Mouse (Mus musculus): ENCODE data around the gene Katnbl1. TPM values are rescaled to one million over a fixed set of nuclear protein-coding genes. Genes with fewer than 3 reads are reported as not detected.

Gene Katnbl1
- polyA plus RNA-seq (2012): 0.14 and 0.29 TPM in 2 replicates

DNA sequence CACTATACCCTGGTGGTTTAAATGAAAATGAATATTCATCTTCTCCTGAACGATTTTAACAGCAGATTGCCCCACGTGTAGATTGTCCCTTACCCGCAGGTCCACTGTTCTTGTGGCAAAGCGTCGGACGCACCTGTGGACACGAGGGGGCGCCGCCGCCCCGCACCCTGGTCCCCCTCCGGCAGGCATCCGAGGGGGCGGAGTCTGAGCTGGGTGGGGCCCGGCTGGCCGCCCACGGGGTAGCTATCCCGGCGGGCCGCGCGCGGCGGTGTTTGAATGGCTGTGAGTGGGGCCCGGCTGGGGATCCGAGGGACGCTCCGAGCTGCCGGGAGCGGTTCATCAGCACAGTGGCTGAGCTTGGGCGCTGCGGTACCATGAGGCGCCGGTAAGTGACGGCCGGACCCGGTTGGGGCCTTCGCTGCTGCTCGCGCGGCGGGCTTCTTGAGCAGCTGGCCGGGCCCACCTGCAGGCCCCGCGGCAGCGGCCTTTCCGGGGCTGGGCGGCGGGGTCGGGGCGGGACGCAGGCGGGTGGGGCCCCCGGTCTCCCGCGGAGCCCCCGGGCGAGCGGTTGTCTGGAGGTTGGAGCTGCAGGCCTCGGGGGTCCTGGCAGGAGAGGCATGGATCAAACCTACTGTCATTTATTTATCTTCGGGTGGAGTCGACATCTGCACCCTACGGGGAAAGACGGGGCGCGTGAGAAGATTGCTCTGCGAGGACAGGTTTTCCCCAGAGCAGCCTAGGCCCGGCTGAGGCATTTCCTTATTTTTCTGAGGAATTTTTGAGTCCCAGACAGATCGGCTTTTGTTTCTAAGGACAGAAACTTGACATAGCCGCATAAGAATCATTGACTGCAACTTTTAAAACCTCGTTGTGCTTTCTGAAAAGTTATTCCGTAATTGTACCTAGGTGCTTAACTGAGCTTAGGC lies at the start of gene Katnbl1:
Gene Katnbl1, plus strand, starts transcription at position 239 of the 926 bp plus-strand sequence.
- H3K36me3 ChIP-seq (ENCODE audit: control insufficient read depth): peaks cover 12% of the 10 kb centered on the region
- H3K4me3 ChIP-seq (replicated peaks): peak within 1 kb of the TSS; percentile 92
- TF ChIP-seq GATA1 (IDR thresholded peaks at IDR 0.05; ENCODE audit: low read length): no peak
- no peak for TF ChIP-seq TAL1 (IDR thresholded peaks at IDR 0.05; ENCODE audit: low read length)
- peaks cover 7% of the 10 kb centered on the region for H3K27me3 ChIP-seq (ENCODE audit: control insufficient read depth)
- H3K9me3 ChIP-seq (ENCODE audit: control insufficient read depth, low read length): no peaks in the 10 kb centered on the region
- H3K4me1 ChIP-seq (ENCODE audit: control insufficient read depth): peaks cover 39% of the 10 kb centered on the region

DNA sequence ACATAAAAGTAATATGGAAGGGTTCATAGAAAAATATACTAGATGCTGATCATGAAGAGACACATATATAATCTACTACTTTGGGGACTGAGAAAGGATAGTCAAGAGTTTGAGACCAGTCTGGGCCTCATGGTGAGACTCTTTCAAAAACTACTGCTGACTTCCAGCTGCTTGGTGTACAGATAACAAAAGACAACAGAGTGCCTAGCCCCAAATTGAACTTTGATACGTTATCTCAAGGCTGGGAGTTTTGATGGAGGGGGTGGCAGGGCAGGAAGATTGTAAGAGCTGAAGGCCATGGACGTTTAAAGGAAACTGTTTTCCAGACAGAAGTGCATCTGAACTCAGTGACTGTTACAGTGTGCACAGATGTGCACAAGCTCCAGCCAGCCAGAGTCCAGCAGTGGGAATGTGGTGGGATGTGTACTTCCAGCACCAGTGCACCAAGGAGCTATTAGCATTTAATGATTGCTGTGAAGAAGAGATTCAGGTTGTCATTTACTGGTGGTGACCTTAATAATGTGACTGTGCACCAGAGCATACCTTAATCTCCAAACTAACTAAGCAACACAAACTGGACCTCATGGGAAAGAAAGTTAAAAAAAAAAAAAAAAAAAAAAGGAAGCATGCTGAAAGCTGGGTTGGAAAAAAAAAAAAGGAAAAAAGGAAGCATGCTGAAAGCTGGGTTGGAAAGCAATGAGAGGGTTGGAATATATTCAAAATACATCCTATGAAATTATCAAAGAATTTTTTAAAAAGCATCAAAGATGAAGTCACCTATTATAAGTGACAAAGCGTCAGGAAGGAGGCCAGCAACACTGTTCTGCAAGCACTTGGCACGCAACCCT lies 46.7 kb upstream of the Katnbl1 start:
- H3K4me3 ChIP-seq (replicated peaks): no peak overlapping the region
- TF ChIP-seq GATA1 (IDR thresholded peaks at IDR 0.05; ENCODE audit: low read length) (no peak), TAL1 (IDR thresholded peaks at IDR 0.05; ENCODE audit: low read length) (no peak)
- no peaks in the 10 kb centered on the region for H3K9me3 ChIP-seq (ENCODE audit: control insufficient read depth, low read length)
- no peaks in the 10 kb centered on the region for H3K27me3 ChIP-seq (ENCODE audit: control insufficient read depth)
- peaks cover 39% of the 10 kb centered on the region for H3K4me1 ChIP-seq (ENCODE audit: control insufficient read depth)
- peaks cover 44% of the 10 kb centered on the region for H3K36me3 ChIP-seq (ENCODE audit: control insufficient read depth)

DNA sequence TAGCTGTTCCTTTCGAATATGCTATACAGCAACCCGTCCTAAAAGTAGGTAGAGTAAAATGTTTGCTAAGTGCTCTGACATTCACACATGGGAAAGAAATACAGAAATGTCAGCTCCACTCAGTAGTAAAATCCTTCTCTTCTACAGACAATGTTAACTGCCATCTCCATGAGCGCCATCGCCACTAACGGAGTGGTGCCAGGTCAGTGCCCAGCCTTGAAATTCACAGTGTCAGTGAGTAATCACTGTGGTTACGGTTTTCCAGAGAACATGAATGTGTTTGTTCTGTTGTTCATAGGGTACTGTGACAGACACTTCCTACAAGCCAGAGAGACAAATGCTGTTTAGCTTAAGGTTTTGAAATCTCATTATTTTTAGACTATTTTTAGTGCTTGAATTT lies 41.8 kb upstream of the Katnbl1 start:
- Histone ChIP-seq H3K9me3 (ENCODE audit: control insufficient read depth, low read length) (no peaks in the 10 kb centered on the region), H3K4me1 (ENCODE audit: control insufficient read depth) (peaks cover 7% of the 10 kb centered on the region), H3K36me3 (ENCODE audit: control insufficient read depth) (peaks cover 73% of the 10 kb centered on the region), H3K4me3 (replicated peaks) (no peak overlapping the region), H3K27me3 (ENCODE audit: control insufficient read depth) (no peaks in the 10 kb centered on the region)
- TF ChIP-seq GATA1 (IDR thresholded peaks at IDR 0.05; ENCODE audit: low read length): no peak
- no peak for TF ChIP-seq TAL1 (IDR thresholded peaks at IDR 0.05; ENCODE audit: low read length)

DNA sequence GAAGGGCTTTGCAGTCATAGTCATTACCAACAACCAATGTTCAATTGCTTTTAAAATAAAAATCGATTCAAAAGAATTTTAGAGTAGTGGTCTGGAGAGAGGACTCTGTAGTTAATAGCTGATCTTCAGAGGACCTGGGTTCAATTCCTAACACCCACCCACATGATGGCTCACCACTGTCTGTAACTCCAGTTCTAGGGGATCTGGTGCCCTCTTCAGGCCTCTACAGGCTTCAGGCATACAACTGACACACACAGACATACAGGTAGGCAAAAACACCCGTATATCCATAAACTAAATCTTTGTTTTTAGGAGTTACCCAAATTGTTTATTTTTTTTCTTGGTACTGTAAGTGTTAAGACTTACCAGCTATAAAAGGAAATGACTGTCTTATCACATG lies 39.3 kb upstream of the Katnbl1 start:
- Histone ChIP-seq H3K9me3 (ENCODE audit: control insufficient read depth, low read length) (no peaks in the 10 kb centered on the region), H3K27me3 (ENCODE audit: control insufficient read depth) (no peaks in the 10 kb centered on the region), H3K36me3 (ENCODE audit: control insufficient read depth) (peaks cover 73% of the 10 kb centered on the region), H3K4me3 (replicated peaks) (no peak overlapping the region), H3K4me1 (ENCODE audit: control insufficient read depth) (peaks cover 3% of the 10 kb centered on the region; the same call in 1 of the 2 replicates)
- TF ChIP-seq TAL1 (IDR thresholded peaks at IDR 0.05; ENCODE audit: low read length): no peak
- no peak for TF ChIP-seq GATA1 (IDR thresholded peaks at IDR 0.05; ENCODE audit: low read length)

DNA sequence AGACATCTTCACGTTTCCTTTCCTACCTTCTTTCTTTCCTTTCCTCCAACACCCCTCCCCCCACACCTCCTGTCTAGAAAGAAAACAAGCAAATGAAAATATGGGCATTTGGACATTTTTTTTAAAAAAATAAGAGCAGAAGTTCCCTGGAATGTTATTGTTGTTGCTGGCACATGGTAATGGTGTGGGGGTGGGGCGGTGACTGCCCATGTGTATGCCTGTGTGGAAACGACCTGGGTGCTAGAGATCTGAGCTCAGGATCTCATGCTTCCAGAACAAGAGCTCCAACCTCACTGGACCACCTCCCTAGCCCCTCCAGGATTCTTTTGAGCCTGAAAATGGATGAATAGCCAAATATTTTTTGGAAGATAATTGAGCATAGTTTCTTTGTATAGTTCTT lies 37.9 kb upstream of the Katnbl1 start:
- Histone ChIP-seq H3K27me3 (ENCODE audit: control insufficient read depth) (no peaks in the 10 kb centered on the region), H3K36me3 (ENCODE audit: control insufficient read depth) (peaks cover 75% of the 10 kb centered on the region), H3K4me1 (ENCODE audit: control insufficient read depth) (peaks cover 3% of the 10 kb centered on the region; the same call in 1 of the 2 replicates), H3K9me3 (ENCODE audit: control insufficient read depth, low read length) (no peaks in the 10 kb centered on the region), H3K4me3 (replicated peaks) (no peak overlapping the region)
- no peak for TF ChIP-seq TAL1 (IDR thresholded peaks at IDR 0.05; ENCODE audit: low read length)
- TF ChIP-seq GATA1 (IDR thresholded peaks at IDR 0.05; ENCODE audit: low read length): no peak

DNA sequence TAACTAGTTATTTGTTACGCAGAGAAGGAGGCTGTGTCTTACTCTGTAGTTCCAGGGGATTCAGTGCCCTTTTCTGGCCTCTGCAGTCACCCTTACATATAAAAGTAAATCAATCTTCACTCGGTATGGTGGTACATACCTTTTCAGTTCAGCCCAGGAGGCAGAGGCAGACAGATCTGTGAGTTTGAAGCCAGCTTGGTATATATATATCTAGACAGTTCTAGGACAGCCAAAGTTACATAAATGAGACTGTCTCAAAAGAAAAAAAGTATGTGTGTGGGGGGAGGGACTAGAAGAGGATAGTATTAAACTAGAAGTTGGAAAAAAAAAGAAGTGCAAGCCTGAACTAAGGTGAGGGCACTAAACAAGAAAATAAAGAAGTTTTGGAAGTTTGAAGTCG lies 30.8 kb upstream of the Katnbl1 start:
- TF ChIP-seq GATA1 (IDR thresholded peaks at IDR 0.05; ENCODE audit: low read length): no peak
- TF ChIP-seq TAL1 (IDR thresholded peaks at IDR 0.05; ENCODE audit: low read length): no peak
- no peaks in the 10 kb centered on the region for H3K4me1 ChIP-seq (ENCODE audit: control insufficient read depth)
- H3K9me3 ChIP-seq (ENCODE audit: control insufficient read depth, low read length): no peaks in the 10 kb centered on the region
- H3K27me3 ChIP-seq (ENCODE audit: control insufficient read depth): no peaks in the 10 kb centered on the region
- peaks cover 78% of the 10 kb centered on the region for H3K36me3 ChIP-seq (ENCODE audit: control insufficient read depth)
- no peak overlapping the region for H3K4me3 ChIP-seq (replicated peaks)

DNA sequence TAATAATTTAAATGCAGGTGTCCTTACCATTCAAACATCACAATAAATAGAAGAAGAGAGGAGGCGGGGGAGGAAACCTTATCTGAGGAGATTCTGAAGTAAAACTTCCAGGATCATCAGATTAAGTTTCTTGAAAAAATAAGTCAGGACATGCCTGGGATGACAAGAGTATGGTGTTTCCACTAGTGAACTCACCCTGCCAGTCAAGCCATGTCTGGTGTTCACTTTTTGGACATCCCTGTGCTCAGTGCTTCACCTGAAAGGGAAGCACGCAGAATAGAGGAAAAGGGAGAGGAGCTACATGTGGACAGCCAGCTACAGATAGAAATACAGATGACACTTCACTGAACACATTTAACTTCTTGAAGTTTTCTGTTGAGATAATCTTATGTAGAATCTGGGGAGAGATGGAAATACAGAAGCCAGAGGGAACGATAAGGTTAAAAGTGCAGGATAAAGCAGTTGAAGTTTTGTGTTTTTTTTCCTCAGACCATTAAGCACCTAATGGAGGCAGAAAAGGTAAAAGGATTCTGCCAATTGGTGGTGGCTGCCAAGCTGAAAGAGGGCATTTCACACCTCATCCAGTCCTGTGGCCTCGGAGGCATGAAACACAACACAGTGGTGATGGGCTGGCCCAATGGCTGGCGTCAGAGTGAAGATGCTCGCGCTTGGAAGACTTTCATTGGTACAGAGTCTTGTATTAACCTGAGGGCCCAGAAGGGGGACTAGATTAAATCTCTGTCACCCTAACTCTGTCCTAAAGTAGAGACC lies 25.1 kb upstream of the Katnbl1 start:
- Histone ChIP-seq H3K9me3 (ENCODE audit: control insufficient read depth, low read length) (no peaks in the 10 kb centered on the region), H3K4me1 (ENCODE audit: control insufficient read depth) (no peaks in the 10 kb centered on the region), H3K4me3 (replicated peaks) (no peak overlapping the region), H3K36me3 (ENCODE audit: control insufficient read depth) (peaks cover 91% of the 10 kb centered on the region), H3K27me3 (ENCODE audit: control insufficient read depth) (no peaks in the 10 kb centered on the region)
- no peak for TF ChIP-seq TAL1 (IDR thresholded peaks at IDR 0.05; ENCODE audit: low read length)
- no peak for TF ChIP-seq GATA1 (IDR thresholded peaks at IDR 0.05; ENCODE audit: low read length)

DNA sequence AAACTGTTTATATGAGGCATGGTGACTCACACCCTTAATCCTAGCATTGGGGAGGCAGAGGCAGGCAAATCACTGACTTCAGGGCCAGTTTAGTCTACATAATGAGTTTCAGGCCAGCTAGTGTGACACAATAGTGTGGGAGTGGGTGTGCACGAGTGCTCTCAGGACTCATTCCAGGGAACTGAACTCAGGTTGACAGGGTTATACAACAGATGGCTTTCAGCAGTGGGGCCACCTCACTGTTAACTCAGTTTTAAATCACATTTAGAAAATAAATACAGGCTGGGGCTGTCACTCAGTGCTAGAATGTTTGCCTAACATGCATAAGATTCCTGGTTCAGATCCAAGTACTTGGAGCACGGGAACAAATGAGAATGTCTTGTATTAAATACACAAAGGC lies 19.4 kb upstream of the Katnbl1 start:
- H3K36me3 ChIP-seq (ENCODE audit: control insufficient read depth): peaks cover 95% of the 10 kb centered on the region
- TF ChIP-seq TAL1 (IDR thresholded peaks at IDR 0.05; ENCODE audit: low read length): no peak
- no peak for TF ChIP-seq GATA1 (IDR thresholded peaks at IDR 0.05; ENCODE audit: low read length)
- H3K9me3 ChIP-seq (ENCODE audit: control insufficient read depth, low read length): no peaks in the 10 kb centered on the region
- H3K27me3 ChIP-seq (ENCODE audit: control insufficient read depth): no peaks in the 10 kb centered on the region
- H3K4me3 ChIP-seq (replicated peaks): no peak overlapping the region
- no peaks in the 10 kb centered on the region for H3K4me1 ChIP-seq (ENCODE audit: control insufficient read depth)

Measured in erythroblast, embryonic 14.5 days (primary cell).